Mouse (Mus musculus): Measurements from ENCODE around the gene Gm42906. TPM values are rescaled to one million over a fixed set of nuclear protein-coding genes. Genes with fewer than 3 reads are reported as not detected.

Gm42906 gene
- polyA plus RNA-seq, 1 experiment from 2014 or later: not detected

DNA sequence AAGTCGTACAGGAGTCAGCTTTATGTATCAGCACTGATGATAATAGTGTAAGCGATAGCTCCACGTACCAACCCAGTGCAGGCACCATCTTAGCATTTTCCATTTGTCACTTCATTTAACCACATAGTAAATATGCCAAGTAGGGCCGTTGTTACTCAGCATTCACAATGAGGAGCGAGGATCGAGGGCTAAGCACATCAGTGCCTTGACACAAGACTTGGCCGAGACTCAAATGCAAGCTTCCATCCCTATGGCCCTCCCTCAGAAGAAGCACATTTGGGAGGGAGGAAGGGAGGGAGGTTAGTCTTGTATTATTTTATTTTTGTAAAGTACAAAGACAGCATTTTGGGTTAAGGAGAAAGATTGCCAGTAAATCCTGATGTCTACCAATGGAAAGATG is 148.4 kb downstream of the Gm42906 start:
- Histone ChIP-seq H3K27ac (no peak overlapping the region), H3K4me2 (no peak overlapping the region), H3K9ac (no peak overlapping the region), H3K27me3 (replicated peaks) (no peaks in the 10 kb centered on the region), H3K36me3 (no peaks in the 10 kb centered on the region), H3K4me3 (no peak overlapping the region), H3K9me3 (replicated peaks) (no peaks in the 10 kb centered on the region), H3K4me1 (no peaks in the 10 kb centered on the region)
- 77% methylated on average over 7 of the region's 7 CpGs for WGBS (ENCODE audit: insufficient replicate concordance)
- ATAC-seq: no peak

DNA sequence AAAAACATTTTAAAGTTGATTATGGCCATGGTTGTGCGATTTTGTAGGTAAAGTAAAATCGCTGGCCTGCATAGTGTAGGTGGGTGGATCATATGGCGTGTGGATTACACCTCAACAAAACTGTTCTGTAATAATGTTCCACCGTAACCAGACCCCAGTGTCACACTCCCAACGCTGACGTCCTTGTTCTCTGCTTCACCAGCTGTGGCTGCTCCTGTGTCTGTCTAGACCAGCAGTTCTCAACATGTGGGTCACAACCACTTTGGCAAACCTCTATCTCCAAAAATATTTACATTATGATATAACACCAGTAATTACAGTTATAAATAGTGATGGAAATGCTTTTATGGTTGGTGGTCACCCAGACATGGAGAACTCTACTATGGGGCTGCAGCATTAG is 150.0 kb downstream of the Gm42906 start:
- Histone ChIP-seq H3K4me1 (no peaks in the 10 kb centered on the region), H3K27me3 (replicated peaks) (no peaks in the 10 kb centered on the region), H3K27ac (no peak overlapping the region), H3K4me2 (no peak overlapping the region), H3K4me3 (no peak overlapping the region), H3K9me3 (replicated peaks) (no peaks in the 10 kb centered on the region), H3K9ac (no peak overlapping the region), H3K36me3 (no peaks in the 10 kb centered on the region)
- no peak for ATAC-seq
- WGBS (ENCODE audit: insufficient replicate concordance): 70% methylated on average over 6 of the region's 6 CpGs

DNA sequence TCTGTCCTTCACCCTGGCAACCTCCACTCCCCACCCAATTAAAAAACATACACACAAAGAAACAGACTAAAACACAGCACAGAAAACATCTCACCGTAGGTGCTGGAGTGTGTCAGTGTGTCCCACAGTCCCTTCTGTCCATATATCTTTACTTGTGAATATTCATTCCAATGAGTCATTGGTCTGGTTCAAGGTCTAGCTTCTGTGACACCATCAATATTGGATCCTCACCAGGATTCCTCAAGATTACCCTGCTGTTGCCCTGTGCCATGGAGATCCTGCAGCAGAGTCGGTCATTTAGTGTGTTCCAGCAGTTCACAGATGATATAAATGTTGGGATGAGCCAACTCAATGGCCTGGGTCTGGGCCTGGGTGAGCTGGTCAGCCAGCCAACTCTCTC is 152.0 kb downstream of the Gm42906 start:
- H3K9me3 ChIP-seq (replicated peaks): no peaks in the 10 kb centered on the region
- H3K27me3 ChIP-seq (replicated peaks): no peaks in the 10 kb centered on the region
- H3K4me2 ChIP-seq: no peak overlapping the region
- no peak overlapping the region for H3K4me3 ChIP-seq
- no peak overlapping the region for H3K9ac ChIP-seq
- 53% methylated on average over 2 of the region's 2 CpGs for WGBS (ENCODE audit: insufficient replicate concordance)
- H3K36me3 ChIP-seq: no peaks in the 10 kb centered on the region
- no peak overlapping the region for H3K27ac ChIP-seq
- H3K4me1 ChIP-seq: no peaks in the 10 kb centered on the region
- ATAC-seq: no peak

DNA sequence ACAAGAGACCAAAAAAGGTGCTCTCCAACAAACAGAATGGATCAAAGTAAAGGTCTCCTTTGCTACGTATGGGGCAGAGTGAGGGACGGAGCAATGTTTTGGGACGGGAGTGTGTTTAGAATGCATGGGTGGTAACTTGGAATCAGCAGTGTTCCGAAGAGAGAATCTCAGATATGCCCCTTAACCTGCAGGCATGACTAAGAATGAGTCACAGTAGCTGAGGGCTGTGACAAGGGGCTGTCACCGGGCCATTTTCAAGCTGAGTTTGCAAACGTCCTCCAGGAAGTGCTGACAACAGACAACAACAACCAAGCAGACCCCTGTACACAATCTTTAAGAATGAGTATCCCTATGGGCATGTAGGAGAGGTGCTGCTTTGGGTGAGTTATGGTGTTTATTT is 153.7 kb downstream of the Gm42906 start:
- ATAC-seq: no peak
- no peaks in the 10 kb centered on the region for H3K4me1 ChIP-seq
- no peaks in the 10 kb centered on the region for H3K9me3 ChIP-seq (replicated peaks)
- no peak overlapping the region for H3K4me2 ChIP-seq
- H3K27ac ChIP-seq: no peak overlapping the region
- H3K27me3 ChIP-seq (replicated peaks): no peaks in the 10 kb centered on the region
- H3K36me3 ChIP-seq: no peaks in the 10 kb centered on the region
- H3K4me3 ChIP-seq: no peak overlapping the region
- no peak overlapping the region for H3K9ac ChIP-seq
- 55% methylated on average over 6 of the region's 6 CpGs for WGBS (ENCODE audit: insufficient replicate concordance)

DNA sequence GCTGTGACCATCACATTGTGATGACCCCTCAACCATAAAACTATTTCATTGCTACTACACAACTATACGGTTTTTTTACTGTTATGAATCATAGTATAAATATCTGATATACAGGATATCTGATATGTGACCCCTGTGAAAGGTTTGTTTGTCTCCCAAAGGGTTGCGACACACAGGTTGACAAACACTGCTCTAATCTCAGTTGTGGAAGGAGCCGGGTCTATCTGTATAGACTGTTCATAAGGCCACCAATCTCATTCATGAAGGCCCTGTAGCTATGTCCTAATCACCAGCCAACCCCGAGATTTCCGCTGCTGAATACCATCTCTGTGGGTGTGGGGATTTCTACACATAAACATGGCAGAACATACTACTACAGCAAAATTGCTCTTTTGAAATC is 157.1 kb downstream of the Gm42906 start:
- Histone ChIP-seq H3K9ac (no peak overlapping the region), H3K4me1 (no peaks in the 10 kb centered on the region), H3K4me3 (no peak overlapping the region), H3K36me3 (no peaks in the 10 kb centered on the region), H3K9me3 (replicated peaks) (no peaks in the 10 kb centered on the region), H3K27me3 (replicated peaks) (no peaks in the 10 kb centered on the region), H3K4me2 (no peak overlapping the region), H3K27ac (no peak overlapping the region)
- peak; percentile 32; the same call in 1 of the 2 replicates for ATAC-seq
- WGBS (ENCODE audit: insufficient replicate concordance): 67% methylated on average over 5 of the region's 5 CpGs

DNA sequence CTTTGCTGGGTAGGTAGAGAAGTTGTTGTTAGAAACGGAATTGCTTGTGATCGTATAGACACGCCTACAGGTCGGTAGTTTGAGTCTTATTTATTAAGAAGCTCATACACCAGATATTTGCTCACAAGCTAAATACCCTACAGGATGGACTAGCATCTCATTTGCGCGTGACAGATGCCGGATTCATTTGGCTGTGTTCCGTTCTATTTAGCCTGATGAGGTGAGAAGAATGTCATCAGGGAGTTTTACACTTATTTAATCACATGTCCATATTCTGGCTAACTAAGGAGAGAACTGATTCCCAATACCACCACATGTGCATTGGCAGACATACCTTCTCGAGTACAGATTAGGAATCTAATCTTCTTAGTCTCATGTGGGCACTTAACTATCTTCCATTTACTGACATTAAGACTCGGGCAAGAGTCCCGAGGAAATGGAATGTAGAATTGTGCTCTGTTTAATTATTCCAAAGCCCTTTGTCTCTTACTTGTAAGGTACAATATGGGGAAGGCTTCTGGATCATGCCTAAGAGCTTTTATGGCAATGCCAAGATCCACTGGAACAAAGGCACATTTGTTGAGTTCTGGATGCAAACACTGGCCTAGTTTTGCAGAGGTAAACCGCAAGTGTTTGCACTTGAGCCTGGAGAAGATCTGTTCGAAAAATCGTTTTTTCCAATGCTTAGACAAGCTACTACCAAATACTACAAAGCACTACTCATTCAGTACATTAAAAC is 160.9 kb downstream of the Gm42906 start:
- Histone ChIP-seq H3K9me3 (replicated peaks) (no peaks in the 10 kb centered on the region), H3K4me1 (no peaks in the 10 kb centered on the region), H3K9ac (no peak overlapping the region), H3K27me3 (replicated peaks) (no peaks in the 10 kb centered on the region), H3K4me3 (no peak overlapping the region), H3K4me2 (no peak overlapping the region), H3K36me3 (no peaks in the 10 kb centered on the region), H3K27ac (no peak overlapping the region)
- ATAC-seq: no peak
- 71% methylated on average over 14 of the region's 14 CpGs for WGBS (ENCODE audit: insufficient replicate concordance)

DNA sequence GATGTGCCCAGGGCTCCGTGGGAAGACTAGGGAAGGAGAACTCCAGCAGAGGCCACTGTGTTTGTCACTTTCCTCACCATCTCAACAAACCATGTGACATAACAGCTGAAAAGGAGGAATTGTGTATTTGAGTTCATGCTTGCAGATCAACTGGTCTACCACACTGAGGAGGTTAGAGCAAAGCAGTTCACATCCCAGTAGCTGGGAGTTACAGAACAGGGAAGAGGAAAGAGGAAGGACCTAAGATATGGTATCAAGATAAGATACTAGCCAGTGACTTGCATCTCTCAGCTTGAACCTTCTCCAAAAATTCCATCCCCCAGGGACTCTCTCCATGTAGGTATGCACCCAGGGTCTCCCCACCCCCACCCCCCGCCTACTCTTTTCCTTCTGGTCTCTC is 166.4 kb downstream of the Gm42906 start:
- no peak for ATAC-seq
- Histone ChIP-seq H3K4me2 (no peak overlapping the region), H3K27ac (no peak overlapping the region), H3K27me3 (replicated peaks) (no peaks in the 10 kb centered on the region), H3K9me3 (replicated peaks) (no peaks in the 10 kb centered on the region), H3K36me3 (no peaks in the 10 kb centered on the region), H3K9ac (no peak overlapping the region), H3K4me1 (no peaks in the 10 kb centered on the region), H3K4me3 (no peak overlapping the region)
- WGBS (ENCODE audit: insufficient replicate concordance): 49% methylated on average over 2 of the region's 2 CpGs

DNA sequence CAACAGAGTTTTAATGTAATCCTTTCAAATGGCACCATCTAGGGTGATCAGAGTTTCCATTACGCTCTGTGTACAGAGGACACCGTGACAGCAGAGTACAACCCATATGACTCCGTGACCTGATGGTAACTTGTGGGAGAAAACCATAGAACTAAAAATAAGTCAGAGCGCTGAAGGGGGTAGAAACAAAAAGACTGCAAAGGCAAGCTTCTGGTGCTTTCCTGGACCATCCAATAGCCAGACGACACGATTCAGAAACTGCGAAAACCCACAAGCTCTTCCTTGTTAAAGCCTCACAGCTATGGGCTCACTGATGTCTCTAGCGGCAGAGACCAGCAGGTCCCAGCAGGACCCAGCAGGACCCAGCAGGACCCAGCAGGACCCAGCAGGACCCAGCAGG is 175.8 kb downstream of the Gm42906 start:
- Histone ChIP-seq H3K9ac (no peak overlapping the region), H3K4me3 (no peak overlapping the region), H3K4me1 (peaks cover 24% of the 10 kb centered on the region), H3K9me3 (replicated peaks) (no peaks in the 10 kb centered on the region), H3K27me3 (replicated peaks) (no peaks in the 10 kb centered on the region), H3K36me3 (no peaks in the 10 kb centered on the region), H3K4me2 (no peak overlapping the region), H3K27ac (no peak overlapping the region)
- ATAC-seq: no peak
- 62% methylated on average over 8 of the region's 8 CpGs for WGBS (ENCODE audit: insufficient replicate concordance)

DNA sequence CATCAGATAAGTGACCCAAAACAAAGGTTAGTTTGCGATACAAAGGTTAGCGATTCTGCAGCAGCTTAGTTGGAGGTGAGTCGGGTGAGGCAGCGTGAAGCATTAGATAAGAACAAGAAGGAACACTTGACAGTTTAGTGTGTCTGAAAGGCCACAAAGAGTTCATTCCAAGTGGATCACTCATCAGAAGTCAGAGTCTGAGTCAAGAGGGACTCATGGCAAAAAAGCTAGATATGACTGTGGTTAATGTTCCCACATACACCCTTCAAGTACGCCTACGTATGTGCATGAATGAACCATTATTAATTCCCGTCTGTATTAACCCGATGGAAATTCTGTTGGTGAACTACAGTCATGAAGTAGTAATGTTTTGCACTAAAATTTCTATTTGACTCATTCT is 176.3 kb downstream of the Gm42906 start:
- no peak overlapping the region for H3K27ac ChIP-seq
- no peak for ATAC-seq
- peaks cover 29% of the 10 kb centered on the region for H3K4me1 ChIP-seq
- no peaks in the 10 kb centered on the region for H3K36me3 ChIP-seq
- 77% methylated on average over 8 of the region's 8 CpGs for WGBS (ENCODE audit: insufficient replicate concordance)
- no peak overlapping the region for H3K4me3 ChIP-seq
- no peak overlapping the region for H3K9ac ChIP-seq
- no peaks in the 10 kb centered on the region for H3K9me3 ChIP-seq (replicated peaks)
- H3K4me2 ChIP-seq: no peak overlapping the region
- no peaks in the 10 kb centered on the region for H3K27me3 ChIP-seq (replicated peaks)

DNA sequence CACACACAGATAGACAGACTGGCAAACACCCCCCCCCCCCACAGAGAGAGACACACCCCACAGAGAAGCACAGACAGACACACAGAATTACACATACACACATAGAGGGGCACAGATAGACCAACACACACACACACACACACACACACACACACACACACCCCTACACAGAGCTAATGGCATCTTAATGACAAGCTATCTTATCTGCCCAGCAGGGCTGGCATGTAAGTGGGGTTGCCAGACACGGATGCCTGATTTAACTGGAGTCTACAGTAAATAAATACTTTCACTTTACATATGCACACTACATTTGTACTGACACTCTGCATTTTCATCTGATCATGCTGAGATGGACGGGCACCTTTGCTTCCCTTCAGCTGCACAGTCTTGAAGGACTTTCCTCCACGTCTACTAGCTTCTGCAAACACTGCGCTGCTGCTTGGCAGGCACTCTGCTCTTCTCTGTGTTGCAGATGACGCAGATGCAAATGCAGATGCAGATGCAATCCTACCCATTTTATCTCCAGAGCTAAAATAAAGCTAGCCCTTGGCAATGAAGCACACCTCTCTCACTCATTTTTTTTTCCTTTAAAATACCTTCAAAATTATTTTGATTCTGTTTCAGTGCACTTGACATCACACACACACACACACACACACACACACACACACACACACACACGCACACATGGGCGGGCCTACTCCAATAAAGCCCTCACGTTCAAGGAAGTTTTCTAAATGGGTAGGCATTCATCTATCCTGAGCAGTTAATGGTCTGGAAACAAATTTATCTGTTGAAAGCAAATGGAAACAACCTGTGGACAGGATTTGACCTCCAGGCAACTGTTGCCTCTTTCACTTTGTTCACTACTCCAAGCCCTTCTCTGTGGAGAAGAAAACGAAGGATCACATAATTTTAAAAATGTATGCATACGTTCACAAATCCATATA is 179.0 kb downstream of the Gm42906 start:
- peak overlapping the region; percentile 37 for H3K4me2 ChIP-seq
- no peaks in the 10 kb centered on the region for H3K9me3 ChIP-seq (replicated peaks)
- H3K4me1 ChIP-seq: peaks cover 37% of the 10 kb centered on the region
- WGBS (ENCODE audit: insufficient replicate concordance): 62% methylated on average over 10 of the region's 10 CpGs
- no peak overlapping the region; the same call in 1 of the 2 replicates for H3K4me3 ChIP-seq
- peak; percentile 92 for ATAC-seq
- H3K27me3 ChIP-seq (replicated peaks): no peaks in the 10 kb centered on the region
- no peaks in the 10 kb centered on the region for H3K36me3 ChIP-seq
- peak overlapping the region; percentile 63 for H3K27ac ChIP-seq
- H3K9ac ChIP-seq: no peak overlapping the region

DNA sequence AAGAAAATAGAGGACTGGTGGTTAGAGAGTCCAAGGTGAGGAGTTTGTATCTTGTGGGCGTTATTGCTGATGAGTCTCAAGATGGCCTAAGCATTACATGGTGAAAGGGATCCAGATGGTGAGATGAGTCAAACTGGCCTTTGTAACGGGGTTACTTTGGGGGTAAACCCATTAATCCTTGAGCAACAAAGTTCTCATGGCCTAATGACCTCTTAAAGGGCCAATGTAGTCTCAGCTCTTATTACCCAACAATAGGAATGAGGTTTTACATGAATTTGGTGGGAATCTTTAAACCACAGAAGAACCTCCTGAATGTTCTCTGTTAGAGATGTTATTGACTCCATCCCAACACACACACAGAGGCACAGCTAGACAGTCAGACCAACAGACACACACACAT is 179.9 kb downstream of the Gm42906 start:
- 58% methylated on average over 2 of the region's 2 CpGs for WGBS (ENCODE audit: insufficient replicate concordance)

More for the DNA sequence above, 179.9 kb downstream of the Gm42906 start:
- no peak overlapping the region for H3K9ac ChIP-seq
- no peaks in the 10 kb centered on the region for H3K27me3 ChIP-seq (replicated peaks)
- peak overlapping the region; percentile 63 for H3K27ac ChIP-seq
- H3K4me3 ChIP-seq: no peak overlapping the region
- peaks cover 37% of the 10 kb centered on the region for H3K4me1 ChIP-seq
- no peaks in the 10 kb centered on the region for H3K36me3 ChIP-seq
- peak overlapping the region; percentile 37 for H3K4me2 ChIP-seq
- H3K9me3 ChIP-seq (replicated peaks): no peaks in the 10 kb centered on the region
- ATAC-seq: no peak

Measured in liver, embryonic 12.5 days (tissue).